Mouse (Mus musculus) myocyte (in vitro differentiated cells): ENCODE measurements around the gene Cyp1a1. TPM values are rescaled to one million over a fixed set of nuclear protein-coding genes. Genes with fewer than 3 reads are reported as not detected.

Experiments used
- H3K27me3 ChIP-seq: one replicate; pipeline ENCODE4 v1.6.1; 2011; ENCODE audit not compliant: control insufficient read depth, insufficient read depth, insufficient read length
- H3K36me3 ChIP-seq: one replicate; pipeline ENCODE4 v1.6.1; 2011; ENCODE audit not compliant: control insufficient read depth, insufficient read depth
- H3K4me2 ChIP-seq: one replicate; pipeline ENCODE4 v1.6.1; 2011; ENCODE audit warnings: low read depth, control low read depth
- H3K4me3 ChIP-seq: one replicate; pipeline ENCODE4 v1.5.1; 2011; ENCODE audit warnings: mild to moderate bottlenecking, control low read depth, moderate library complexity
- H3K79me2 ChIP-seq: one replicate; pipeline ENCODE4 v1.6.1; 2011; ENCODE audit not compliant: control insufficient read depth, insufficient read depth
- H3ac ChIP-seq: one replicate; pipeline ENCODE4 v1.6.1; 2011; ENCODE audit not compliant: control insufficient read depth, insufficient read length
- CEBPB ChIP-seq: IDR thresholded peaks from 2 replicates; pipeline ENCODE4 v1.6.1; 2011; ENCODE audit warnings: mild to moderate bottlenecking, moderate library complexity; ENCODE audit not compliant: poor library complexity, insufficient read depth, severe bottlenecking
- E2F4 ChIP-seq: IDR thresholded peaks from one replicate; pipeline ENCODE4 v1.6.1; 2011; ENCODE audit warnings: mild to moderate bottlenecking, control low read depth, moderate library complexity; ENCODE audit not compliant: insufficient read depth
- MAX ChIP-seq: IDR thresholded peaks from one replicate; pipeline ENCODE4 v1.6.1; 2011; ENCODE audit warnings: low read depth, mild to moderate bottlenecking, control low read depth
- MYOD1 ChIP-seq, 3 experiments: IDR thresholded peaks; one replicate each; pipeline ENCODE4 v1.6.1; 2011; ENCODE audit warnings: control low read depth in 2 of 3, low read depth in 2 of 3, mild to moderate bottlenecking in 2 of 3, moderate library complexity in 1 of 3; ENCODE audit not compliant: insufficient read length in 2 of 3, control insufficient read depth in 1 of 3
- MYOG ChIP-seq, 3 experiments: IDR thresholded peaks; one replicate each; pipeline ENCODE4 v1.6.1; 2011; ENCODE audit warnings: control low read depth in 2 of 3, low read depth in 2 of 3, mild to moderate bottlenecking in 2 of 3; ENCODE audit not compliant: insufficient read length in 2 of 3, control insufficient read depth in 1 of 3, insufficient read depth in 1 of 3
- POLR2A ChIP-seq: IDR thresholded peaks from one replicate; pipeline ENCODE4 v1.6.1; 2011; ENCODE audit warnings: low read depth, mild to moderate bottlenecking, control low read depth, moderate library complexity; ENCODE audit not compliant: insufficient read length
- POLR2AphosphoS2 ChIP-seq: IDR thresholded peaks from one replicate; pipeline ENCODE4 v1.6.1; 2011; ENCODE audit warnings: low read depth, control low read depth; ENCODE audit not compliant: insufficient read length
- REST ChIP-seq: IDR thresholded peaks from one replicate; pipeline ENCODE4 v1.6.1; 2011; ENCODE audit warnings: mild to moderate bottlenecking, control low read depth, moderate library complexity; ENCODE audit not compliant: insufficient read depth, insufficient read length
- SRF ChIP-seq: IDR thresholded peaks from one replicate; pipeline ENCODE4 v1.6.1; 2011; ENCODE audit warnings: low read depth; ENCODE audit not compliant: control insufficient read depth, insufficient read length
- TCF12 ChIP-seq: IDR thresholded peaks from one replicate; pipeline ENCODE4 v1.6.1; 2011; ENCODE audit warnings: mild to moderate bottlenecking, control low read depth; ENCODE audit not compliant: poor library complexity, insufficient read depth, severe bottlenecking
- TCF3 ChIP-seq: IDR thresholded peaks from one replicate; pipeline ENCODE4 v1.6.1; 2011; ENCODE audit warnings: low read depth, control low read depth; ENCODE audit not compliant: insufficient read length
- USF1 ChIP-seq: IDR thresholded peaks from one replicate; pipeline ENCODE4 v1.6.1; 2011; ENCODE audit warnings: low read depth, mild to moderate bottlenecking, control low read depth, moderate library complexity
- polyA plus RNA-seq: library from polyadenylated mRNA; unstranded; fragments of >200 nt; fragmentation: generic; extraction: Trizol; gene quantifications from one replicate; pipeline ENCODE4 v1.2.1, GENCODE M21; 2012; ENCODE audit warnings: missing spikeins

Cyp1a1 gene
- polyA plus RNA-seq, 1 experiment, result not detected

DNA sequence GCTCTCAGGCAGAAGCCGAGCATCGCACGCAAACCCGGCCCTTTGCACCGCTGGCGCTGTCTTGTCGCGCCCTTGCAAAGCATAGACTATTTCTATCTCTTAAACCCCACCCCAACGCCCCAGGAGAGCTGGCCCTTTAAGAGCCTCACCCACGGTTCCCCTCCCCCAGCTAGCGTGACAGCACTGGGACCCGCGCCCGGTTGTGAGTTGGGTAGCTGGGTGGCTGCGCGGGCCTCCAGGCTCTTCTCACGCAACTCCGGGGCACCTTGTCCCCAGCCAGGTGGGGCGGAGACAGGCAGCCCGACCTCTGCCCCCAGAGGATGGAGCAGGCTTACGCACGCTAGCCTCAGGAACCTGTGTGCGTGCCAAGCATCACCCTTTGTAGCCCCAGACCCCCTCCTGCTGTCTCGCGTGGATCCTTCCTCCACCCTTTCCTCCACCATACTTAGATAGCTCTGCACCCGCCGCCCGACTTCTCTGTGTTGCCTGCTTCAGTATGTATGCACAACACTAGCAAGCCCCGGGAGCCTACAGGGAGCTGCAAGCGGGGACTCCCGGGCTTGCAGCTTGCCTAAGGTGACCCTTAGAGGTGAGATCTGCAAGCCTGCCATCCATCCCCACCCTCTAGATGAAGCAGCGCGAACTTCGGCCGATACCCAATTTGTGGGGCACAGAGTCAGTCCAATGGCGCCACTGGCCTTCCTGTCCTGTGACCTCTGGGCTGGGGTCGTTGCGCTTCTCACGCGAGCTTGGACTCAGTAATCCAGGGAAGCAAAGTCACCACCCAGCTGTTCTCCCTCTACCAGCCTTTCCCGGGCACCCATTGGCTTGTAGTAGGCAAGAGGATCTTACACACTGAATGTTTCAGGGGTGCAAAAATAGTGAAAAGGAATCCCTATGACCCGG is 8.9 kb downstream of the Cyp1a1 start:
- H3K36me3 ChIP-seq, result no peaks in the 10 kb centered on the region
- H3K79me2 ChIP-seq, result no peaks in the 10 kb centered on the region
- no peak overlapping the region for H3ac ChIP-seq
- no peak overlapping the region for H3K4me3 ChIP-seq
- peak overlapping the region; percentile 50 for H3K4me2 ChIP-seq
- H3K27me3 ChIP-seq, result peaks cover 29% of the 10 kb centered on the region
- TF ChIP-seq MYOG (IDR thresholded peaks at IDR 0.05; ENCODE audit: control insufficient read depth in 1 of 3, insufficient read depth in 1 of 3, insufficient read length in 2 of 3, low read depth in 2 of 3) (no peak), REST (no peak), TCF3 (no peak), TCF12 (no peak), CEBPB (no peak), MYOD1 (IDR thresholded peaks at IDR 0.05; ENCODE audit: control insufficient read depth in 1 of 3, insufficient read length in 2 of 3, low read depth in 2 of 3) (no peak), USF1 (no peak), POLR2A (no peak), POLR2AphosphoS2 (no peak), SRF (no peak), MAX (no peak), E2F4 (no peak)

DNA sequence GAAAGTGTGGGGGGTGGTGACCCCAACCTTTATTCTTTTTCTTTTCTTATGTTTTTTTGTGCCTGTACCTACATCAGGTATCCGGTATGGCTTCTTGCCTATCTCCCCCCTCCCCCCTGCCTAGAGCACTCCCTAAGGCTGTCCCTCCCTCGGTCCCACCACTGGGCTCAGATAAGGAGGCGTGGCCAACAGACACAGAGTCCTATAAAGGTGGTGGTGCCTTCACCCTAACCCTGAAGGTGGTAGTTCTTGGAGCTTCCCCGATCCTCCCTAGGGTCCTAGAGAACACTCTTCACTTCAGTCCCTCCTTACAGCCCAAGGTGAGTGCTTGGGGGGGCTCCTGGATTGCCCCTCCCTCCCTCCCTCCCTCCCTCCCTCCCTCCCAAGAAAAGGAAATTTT is 9.7 kb downstream of the Cyp1a1 start:
- no peak overlapping the region for H3K4me2 ChIP-seq
- peaks cover 29% of the 10 kb centered on the region for H3K27me3 ChIP-seq
- no peaks in the 10 kb centered on the region for H3K79me2 ChIP-seq

DNA sequence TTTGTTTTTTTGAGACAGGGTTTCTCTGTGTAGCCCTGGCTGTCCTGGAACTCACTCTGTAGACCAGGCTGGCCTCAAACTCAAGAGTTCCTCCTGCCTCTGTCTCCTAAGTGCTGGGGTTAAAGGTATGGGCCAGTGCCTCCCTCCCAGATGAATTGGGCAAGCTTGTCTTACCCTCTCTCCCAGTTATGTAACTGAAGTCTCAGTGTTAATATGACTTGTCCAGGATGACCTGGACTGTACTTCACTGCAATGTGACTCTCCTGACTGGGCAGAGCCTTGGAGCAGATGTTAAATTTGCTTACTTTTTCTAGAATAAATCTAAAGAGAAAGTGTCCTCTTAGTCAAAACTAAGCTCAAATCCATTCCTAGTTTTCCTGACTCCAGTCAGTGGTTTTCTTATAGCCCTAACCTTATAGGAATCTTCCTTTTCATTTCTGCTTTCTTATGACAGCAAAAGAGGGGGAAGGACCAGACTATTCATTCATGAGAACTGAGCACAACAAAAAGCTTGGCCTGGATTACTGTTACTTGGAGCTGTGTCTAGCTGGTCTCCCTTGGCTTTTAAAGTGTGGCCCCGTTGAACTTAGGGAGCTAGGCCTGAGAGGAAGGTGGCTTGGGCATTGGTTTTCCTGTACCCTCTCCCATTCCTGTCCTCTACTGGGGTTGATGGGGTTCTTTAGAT is 10.9 kb downstream of the Cyp1a1 start:
- no peak overlapping the region for H3ac ChIP-seq
- no peaks in the 10 kb centered on the region for H3K79me2 ChIP-seq
- no peak for TF ChIP-seq POLR2A
- no peak for TF ChIP-seq CEBPB
- TF ChIP-seq POLR2AphosphoS2, result no peak
- no peak for TF ChIP-seq REST
- TF ChIP-seq MAX, result no peak
- no peak for TF ChIP-seq TCF12
- no peak for TF ChIP-seq USF1
- TF ChIP-seq MYOG (IDR thresholded peaks at IDR 0.05; ENCODE audit: control insufficient read depth in 1 of 3, insufficient read depth in 1 of 3, insufficient read length in 2 of 3, low read depth in 2 of 3), result no peak
- TF ChIP-seq SRF, result no peak
- TF ChIP-seq E2F4, result no peak
- no peak for TF ChIP-seq MYOD1 (IDR thresholded peaks at IDR 0.05; ENCODE audit: control insufficient read depth in 1 of 3, insufficient read length in 2 of 3, low read depth in 2 of 3)
- H3K27me3 ChIP-seq, result peaks cover 29% of the 10 kb centered on the region
- no peak overlapping the region for H3K4me3 ChIP-seq
- no peaks in the 10 kb centered on the region for H3K36me3 ChIP-seq
- H3K4me2 ChIP-seq, result no peak overlapping the region

More for the DNA sequence above, 9.7 kb downstream of the Cyp1a1 start:
- Histone ChIP-seq H3K36me3 (no peaks in the 10 kb centered on the region), H3K4me3 (no peak overlapping the region), H3ac (no peak overlapping the region)
- TF ChIP-seq SRF (no peak), USF1 (no peak), E2F4 (no peak), MYOG (IDR thresholded peaks at IDR 0.05; ENCODE audit: control insufficient read depth in 1 of 3, insufficient read depth in 1 of 3, insufficient read length in 2 of 3, low read depth in 2 of 3) (no peak), CEBPB (no peak)

DNA sequence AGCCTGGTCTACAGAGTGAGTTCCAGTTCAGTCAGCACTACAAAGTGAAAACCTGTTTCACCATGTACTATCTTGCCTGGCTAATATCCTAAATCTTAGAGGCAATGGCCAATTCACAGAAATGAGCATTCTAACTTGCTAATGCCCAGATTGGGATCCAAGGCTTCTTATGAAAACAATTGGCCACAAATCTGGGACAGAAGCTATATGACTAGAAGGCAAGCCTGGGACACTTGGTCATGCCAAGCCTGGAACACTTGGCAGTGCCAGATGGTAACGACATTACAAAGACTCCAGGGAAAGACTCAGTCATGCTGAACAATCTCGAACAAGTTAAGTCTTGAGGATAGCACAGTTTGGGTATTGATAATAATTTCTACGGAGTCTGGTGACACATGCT is 18.8 kb downstream of the Cyp1a1 start:
- Histone ChIP-seq H3K4me2 (no peak overlapping the region), H3K79me2 (peaks cover 30% of the 10 kb centered on the region), H3K27me3 (no peaks in the 10 kb centered on the region), H3ac (no peak overlapping the region), H3K4me3 (no peak overlapping the region), H3K36me3 (no peaks in the 10 kb centered on the region)
- TF ChIP-seq USF1 (no peak), REST (no peak), POLR2A (no peak), TCF12 (no peak), MYOG (IDR thresholded peaks at IDR 0.05; ENCODE audit: control insufficient read depth in 1 of 3, insufficient read depth in 1 of 3, insufficient read length in 2 of 3, low read depth in 2 of 3) (no peak)
